ENCODE assay signal across 29 mouse cellular contexts in the genomic region with DNA sequence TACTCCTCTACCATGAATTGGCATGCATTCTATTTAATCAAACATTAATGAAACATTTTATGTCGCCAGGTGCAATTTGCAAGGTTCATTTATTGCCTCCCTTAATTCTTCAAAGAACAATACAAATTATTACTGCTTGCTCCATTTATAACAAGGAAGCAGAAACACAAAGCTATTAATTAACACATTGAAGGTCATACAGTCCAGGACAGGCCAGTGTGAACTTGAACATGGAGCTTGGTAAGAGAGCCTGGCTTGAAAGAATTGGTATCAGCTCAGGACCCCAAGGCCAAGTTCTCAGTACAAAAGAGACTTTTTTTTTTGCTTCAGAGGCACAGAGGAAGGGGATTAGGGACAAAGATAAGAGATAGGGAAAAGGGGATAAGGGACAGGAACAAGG. TPM values are rescaled to one million over a fixed set of nuclear protein-coding genes. Genes with fewer than 3 reads are reported as not detected.
DNase-seq lines count a peak whose midpoint lies in the region; ATAC-seq and TF ChIP-seq lines count a peak whose summit lies in the region.
"Had no signal": no experiment of that assay in that cellular context is flagged by ENCODE, and none has a peak within 500 bp of the region (broad histone marks: within the 10 kb centered on the region; RNA-seq: fewer than 3 reads in every experiment).

No protein-coding gene starts in this region.

- no peak overlapping the region for H3K4me3 ChIP-seq in heart, adult 2 months
- no peak overlapping the region for H3K4me3 ChIP-seq in brown adipose tissue, adult 24 weeks (ENCODE audit: insufficient read depth, low read depth, low read length)
- H3K4me3 ChIP-seq in intestine, postnatal 0 days (ENCODE audit: low read depth, low read length), result no peak overlapping the region
- H3K4me3 ChIP-seq: embryonic facial prominence, embryonic 12.5 days; embryonic facial prominence, embryonic 15.5 days; heart, embryonic 12.5 days; heart, embryonic 15.5 days had no signal

- no peak for DNase-seq in heart, adult 2 months
- DNase-seq in heart, postnatal 14 days, result no peak
- no peak for DNase-seq in left cerebral cortex, postnatal 14 days (ENCODE audit: low spot score in 2 of 2)
- no peak for DNase-seq in cerebellum, postnatal 36 days
- DNase-seq: adrenal gland, postnatal 10 days; adrenal gland, postnatal 36 days; B cell, adult 2 months; cerebellum, adult 11-12 months; cerebellum, adult 8-10 months; cerebellum, postnatal 10 days; forebrain, postnatal 0 days; gastrocnemius, postnatal 14 days; heart, adult 11 months; heart, postnatal 10 days; heart, postnatal 4 days; kidney, adult 18-20 months had no signal

- intact Hi-C loops in heart, adult 2 months (cut with DNase I), result loop anchor here (5.0 kb wide), 1 partner anchor 59 kb away; no protein-coding TSS in a partner anchor
- intact Hi-C loops in heart, postnatal 14 days (cut with DNase I), result no loop called here
- intact Hi-C loops in left cerebral cortex, postnatal 14 days (cut with DNase I), result no loop called here

- TF ChIP-seq POLR2A in heart, adult 2 months (IDR thresholded peaks at IDR 0.05; ENCODE audit: insufficient read depth, low read depth, low read length), result no peak

- ATAC-seq in intestine, postnatal 0 days, result peak; percentile 77
- ATAC-seq: forebrain, embryonic 14.5 days; forebrain, postnatal 0 days; hindbrain, postnatal 0 days; inflammation-experienced regulatory T-cells, adult 6 months; Patski had no signal

- peaks cover 3% of the 10 kb centered on the region for H3K4me1 ChIP-seq in heart, adult 2 months (ENCODE audit: control insufficient read depth, insufficient read depth, low read length)
- H3K4me1 ChIP-seq in brown adipose tissue, adult 24 weeks (ENCODE audit: control insufficient read depth, insufficient read depth, insufficient read length, low read length), result peaks cover 11% of the 10 kb centered on the region; the same call in 1 of the 2 replicates
- no peaks in the 10 kb centered on the region for H3K4me1 ChIP-seq in intestine, postnatal 0 days (replicated peaks; ENCODE audit: control insufficient read depth, insufficient read depth, low read length)
- H3K4me1 ChIP-seq: embryonic facial prominence, embryonic 12.5 days; embryonic facial prominence, embryonic 15.5 days; heart, embryonic 15.5 days had no signal

- no peaks in the 10 kb centered on the region for H3K79me2 ChIP-seq in heart, adult 2 months (replicated peaks; ENCODE audit: control insufficient read depth, insufficient read depth, low read length)

- H3K27me3 ChIP-seq in heart, adult 2 months (ENCODE audit: control insufficient read depth, insufficient read depth, low read length), result no peaks in the 10 kb centered on the region
- peaks cover 4% of the 10 kb centered on the region; the same call in 1 of the 2 replicates for H3K27me3 ChIP-seq in intestine, postnatal 0 days (replicated peaks; ENCODE audit: control insufficient read depth, insufficient read depth, low read length)
- H3K27me3 ChIP-seq: CH12.LX; heart, embryonic 12.5 days; heart, embryonic 15.5 days had no signal

- peaks cover 4% of the 10 kb centered on the region; the same call in 1 of the 2 replicates for H3K36me3 ChIP-seq in heart, adult 2 months (ENCODE audit: control insufficient read depth, insufficient read depth, low read length)
- H3K36me3 ChIP-seq in intestine, postnatal 0 days (ENCODE audit: control insufficient read depth, insufficient read depth), result no peaks in the 10 kb centered on the region
- H3K36me3 ChIP-seq: embryonic facial prominence, embryonic 12.5 days; embryonic facial prominence, embryonic 15.5 days; G1E; heart, embryonic 12.5 days; heart, embryonic 15.5 days had no signal

- no peak for TF ChIP-seq EP300 in heart, adult 2 months (IDR thresholded peaks at IDR 0.05; ENCODE audit: insufficient read depth, low read depth, low read length)

- peak overlapping the region; percentile 78 for H3K27ac ChIP-seq in heart, adult 2 months
- H3K27ac ChIP-seq in brown adipose tissue, adult 24 weeks (replicated peaks; ENCODE audit: low read depth, low read length), result peak overlapping the region; percentile 89
- H3K27ac ChIP-seq in intestine, postnatal 0 days (ENCODE audit: low read depth, low read length), result no peak overlapping the region
- H3K27ac ChIP-seq: embryonic facial prominence, embryonic 12.5 days; embryonic facial prominence, embryonic 15.5 days; heart, embryonic 15.5 days; hindbrain, embryonic 14.5 days; hindbrain, postnatal 0 days had no signal

- no peak overlapping the region for H3K9ac ChIP-seq in heart, adult 2 months (ENCODE audit: low read depth, low read length)
- no peak overlapping the region for H3K9ac ChIP-seq in intestine, postnatal 0 days (ENCODE audit: low read depth, low read length)
- H3K9ac ChIP-seq: embryonic facial prominence, embryonic 12.5 days; embryonic facial prominence, embryonic 15.5 days; forebrain, postnatal 0 days; heart, embryonic 12.5 days; heart, embryonic 15.5 days; hindbrain, embryonic 14.5 days had no signal

- TF ChIP-seq CTCF in heart, adult 2 months (IDR thresholded peaks at IDR 0.05), result no peak
- no peak for TF ChIP-seq CTCF in intestine, postnatal 0 days (IDR thresholded peaks at IDR 0.05; ENCODE audit: low read depth)

- no peak overlapping the region for H3K4me2 ChIP-seq in intestine, postnatal 0 days (replicated peaks; ENCODE audit: low read depth)
- H3K4me2 ChIP-seq: embryonic facial prominence, embryonic 12.5 days; embryonic facial prominence, embryonic 15.5 days; heart, embryonic 12.5 days; heart, embryonic 15.5 days; hindbrain, embryonic 14.5 days had no signal

- 80% methylated on average over 1 of the region's 1 CpGs for WGBS in heart, adult 2 months
- 58% methylated on average over 1 of the region's 1 CpGs for WGBS in intestine, postnatal 0 days

- H3K9me3 ChIP-seq in intestine, postnatal 0 days (ENCODE audit: control insufficient read depth), result no peaks in the 10 kb centered on the region
- H3K9me3 ChIP-seq: embryonic facial prominence, embryonic 12.5 days; embryonic facial prominence, embryonic 15.5 days; G1E; heart, embryonic 12.5 days; heart, embryonic 15.5 days had no signal

RNA-seq across cellular contexts. Expression of a gene that starts 43.1 kb away (rescaled TPM):
- total RNA-seq in heart, adult 2 months (2021), result 100 to 1,000 TPM; 435 to 610 TPM
- polyA plus RNA-seq in heart, adult 2 months (2012; rRNA removed), result 211 and 313 TPM in 2 replicates
- 100 to 1,000 TPM; 543 to 602 TPM for total RNA-seq in heart, postnatal 14 days (2021)
- polyA plus RNA-seq in brown adipose tissue, adult 24 weeks (2012; ENCODE audit: insufficient read depth, insufficient read length, missing spikeins), result 941 and 1,203 TPM in 2 replicates
- polyA plus RNA-seq in intestine, postnatal 0 days (2015; fragmentation: Nextera tagmentation; extraction: Ambion mirVana), result 4,093 and 4,486 TPM in 2 replicates
- total RNA-seq in left cerebral cortex, postnatal 14 days (2021), result 1,000 to 10,000 TPM; 1,077 to 1,206 TPM
- polyA plus RNA-seq: G1E had no signal
